Mouse (Mus musculus): ENCODE results near the gene Ube2e1. TPM values are rescaled to one million over a fixed set of nuclear protein-coding genes. Genes with fewer than 3 reads are reported as not detected.

The Ube2e1 gene
- total and polyA plus RNA-seq, 3 experiments, result 55.9 to 77.1 (median 56.6) TPM

DNA sequence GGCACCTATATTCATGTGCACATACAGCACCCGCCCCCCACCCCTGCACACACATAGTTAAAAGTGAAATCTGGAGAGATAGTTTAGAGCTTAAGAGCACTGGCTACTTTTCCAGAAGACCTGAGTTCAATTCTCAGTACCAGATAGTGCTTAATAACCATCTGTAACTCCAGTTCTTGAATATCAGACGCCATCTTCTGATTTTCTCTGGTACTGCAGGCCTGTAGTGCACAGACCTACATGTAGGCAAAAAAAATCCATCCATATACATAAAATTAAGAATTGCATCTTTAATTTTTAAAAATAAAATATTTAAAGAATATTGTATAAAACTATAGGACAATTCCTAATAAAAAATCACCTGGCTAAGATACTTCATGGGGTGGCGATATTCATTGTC, 70.5 kb downstream of the Ube2e1 start:
- H3K36me3 ChIP-seq (replicated peaks), result peaks cover 7% of the 10 kb centered on the region
- DNase-seq (ENCODE audit: low spot score) (no peak), ATAC-seq (ENCODE audit: extremely low read depth, insufficient number of reproducible peaks, low FRiP score, poor library complexity, severe bottlenecking) (no peak)
- no peaks in the 10 kb centered on the region for H3K27me3 ChIP-seq (ENCODE audit: insufficient read depth, low read length)
- TF ChIP-seq GATA1 (IDR thresholded peaks at IDR 0.05; ENCODE audit: borderline replicate concordance, low read length), result no peak
- TF ChIP-seq POLR2AphosphoS5 (IDR thresholded peaks at IDR 0.05; ENCODE audit: insufficient replicate concordance, low read depth, low read length), result no peak
- no peak for TF ChIP-seq TAL1 (conservative IDR thresholded peaks at IDR 0.05; ENCODE audit: low read depth, low read length)
- no peak for TF ChIP-seq GATA2 (IDR thresholded peaks at IDR 0.05; ENCODE audit: borderline replicate concordance, low read depth, low read length)
- no peak for TF ChIP-seq CTCF (IDR thresholded peaks at IDR 0.05; ENCODE audit: low read depth, low read length)
- no peaks in the 10 kb centered on the region for H3K4me1 ChIP-seq (ENCODE audit: insufficient read depth, low read depth, low read length)
- no peaks in the 10 kb centered on the region for H3K9me3 ChIP-seq (replicated peaks)
- no peak overlapping the region for H3K4me3 ChIP-seq (ENCODE audit: low read depth, low read length)

GRCm38 (mm10) chr14:18242638-18243130, 89.0 kb downstream of the Ube2e1 start:
- ATAC-seq (ENCODE audit: extremely low read depth, insufficient number of reproducible peaks, low FRiP score, poor library complexity, severe bottlenecking) (no peak), DNase-seq (ENCODE audit: low spot score) (no peak)
- peaks cover 15% of the 10 kb centered on the region for H3K4me1 ChIP-seq (ENCODE audit: insufficient read depth, low read depth, low read length)
- H3K27me3 ChIP-seq (ENCODE audit: insufficient read depth, low read length), result peaks cover 8% of the 10 kb centered on the region
- no peak overlapping the region for H3K4me3 ChIP-seq (ENCODE audit: low read depth, low read length)
- TF ChIP-seq GATA1 (IDR thresholded peaks at IDR 0.05; ENCODE audit: borderline replicate concordance, low read length), result no peak
- TF ChIP-seq GATA2 (IDR thresholded peaks at IDR 0.05; ENCODE audit: borderline replicate concordance, low read depth, low read length), result no peak
- no peak for TF ChIP-seq POLR2AphosphoS5 (IDR thresholded peaks at IDR 0.05; ENCODE audit: insufficient replicate concordance, low read depth, low read length)
- no peak for TF ChIP-seq TAL1 (conservative IDR thresholded peaks at IDR 0.05; ENCODE audit: low read depth, low read length)
- TF ChIP-seq CTCF (IDR thresholded peaks at IDR 0.05; ENCODE audit: low read depth, low read length), result no peak
- no peaks in the 10 kb centered on the region for H3K36me3 ChIP-seq (replicated peaks)
- H3K9me3 ChIP-seq (replicated peaks), result no peaks in the 10 kb centered on the region

DNA sequence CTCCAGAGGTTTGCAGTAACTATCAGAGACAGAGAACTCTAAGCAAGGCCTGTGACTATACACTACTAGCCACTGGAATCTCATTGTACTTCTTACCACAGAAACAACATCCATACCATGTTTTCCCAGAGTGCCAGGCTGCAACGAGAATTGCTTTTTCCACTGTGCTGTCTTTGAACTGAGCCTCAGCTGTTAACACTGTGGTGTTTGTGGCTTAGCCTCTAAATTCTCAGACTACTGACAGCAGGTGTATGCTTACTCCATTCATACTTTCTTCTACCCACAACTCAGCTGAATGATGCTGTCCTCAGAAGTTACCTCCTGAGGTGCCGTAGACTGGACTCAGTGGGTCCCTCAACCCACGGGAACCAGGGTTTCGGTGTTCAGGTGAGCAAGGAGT, 89.9 kb downstream of the Ube2e1 start:
- ATAC-seq (ENCODE audit: extremely low read depth, insufficient number of reproducible peaks, low FRiP score, poor library complexity, severe bottlenecking), result no peak
- TF ChIP-seq CTCF (IDR thresholded peaks at IDR 0.05; ENCODE audit: low read depth, low read length) (no peak), POLR2AphosphoS5 (IDR thresholded peaks at IDR 0.05; ENCODE audit: insufficient replicate concordance, low read depth, low read length) (no peak)
- Histone ChIP-seq H3K4me1 (ENCODE audit: insufficient read depth, low read depth, low read length) (peaks cover 15% of the 10 kb centered on the region), H3K4me3 (ENCODE audit: low read depth, low read length) (no peak overlapping the region), H3K9me3 (replicated peaks) (no peaks in the 10 kb centered on the region), H3K36me3 (replicated peaks) (no peaks in the 10 kb centered on the region), H3K27me3 (ENCODE audit: insufficient read depth, low read length) (peaks cover 8% of the 10 kb centered on the region)
- no peak for DNase-seq (ENCODE audit: low spot score)

- Histone ChIP-seq H3K9me3 (replicated peaks) (no peaks in the 10 kb centered on the region), H3K4me1 (ENCODE audit: insufficient read depth, low read depth, low read length) (peaks cover 15% of the 10 kb centered on the region), H3K27me3 (ENCODE audit: insufficient read depth, low read length) (peaks cover 7% of the 10 kb centered on the region), H3K4me3 (ENCODE audit: low read depth, low read length) (no peak overlapping the region), H3K36me3 (replicated peaks) (no peaks in the 10 kb centered on the region)
- ATAC-seq (ENCODE audit: extremely low read depth, insufficient number of reproducible peaks, low FRiP score, poor library complexity, severe bottlenecking) (no peak), DNase-seq (ENCODE audit: low spot score) (no peak)
- TF ChIP-seq GATA1 (IDR thresholded peaks at IDR 0.05; ENCODE audit: borderline replicate concordance, low read length), result no peak
- no peak for TF ChIP-seq CTCF (IDR thresholded peaks at IDR 0.05; ENCODE audit: low read depth, low read length)
- TF ChIP-seq POLR2AphosphoS5 (IDR thresholded peaks at IDR 0.05; ENCODE audit: insufficient replicate concordance, low read depth, low read length), result no peak
- TF ChIP-seq GATA2 (IDR thresholded peaks at IDR 0.05; ENCODE audit: borderline replicate concordance, low read depth, low read length), result no peak
- no peak for TF ChIP-seq TAL1 (conservative IDR thresholded peaks at IDR 0.05; ENCODE audit: low read depth, low read length)
Observed at GRCm38 (mm10) chr14:18240132-18240531, 91.5 kb downstream of the Ube2e1 start.

- H3K36me3 ChIP-seq (replicated peaks), result no peaks in the 10 kb centered on the region
- peaks cover 17% of the 10 kb centered on the region for H3K4me1 ChIP-seq (ENCODE audit: insufficient read depth, low read depth, low read length)
- DNase-seq (ENCODE audit: low spot score) (peak; percentile 87), ATAC-seq (ENCODE audit: extremely low read depth, insufficient number of reproducible peaks, low FRiP score, poor library complexity, severe bottlenecking) (peak; percentile 85)
- peaks cover 5% of the 10 kb centered on the region; the same call in 1 of the 2 replicates for H3K27me3 ChIP-seq (ENCODE audit: insufficient read depth, low read length)
- peak within 1 kb of the TSS; percentile 83 for H3K4me3 ChIP-seq (ENCODE audit: low read depth, low read length)
- no peaks in the 10 kb centered on the region for H3K9me3 ChIP-seq (replicated peaks)
- TF ChIP-seq POLR2AphosphoS5 (IDR thresholded peaks at IDR 0.05; ENCODE audit: insufficient replicate concordance, low read depth, low read length) (no peak), CTCF (IDR thresholded peaks at IDR 0.05; ENCODE audit: low read depth, low read length) (no peak), GATA2 (IDR thresholded peaks at IDR 0.05; ENCODE audit: borderline replicate concordance, low read depth, low read length) (no peak), TAL1 (conservative IDR thresholded peaks at IDR 0.05; ENCODE audit: low read depth, low read length) (no peak), GATA1 (IDR thresholded peaks at IDR 0.05; ENCODE audit: borderline replicate concordance, low read length) (no peak)
Observed at GRCm38 (mm10) chr14:18238750-18239731, 92.6 kb downstream of the Ube2e1 start, which contains the start of gene Nr1d2. Nr1d2 (minus strand) TSS chr14:18239127.

DNA sequence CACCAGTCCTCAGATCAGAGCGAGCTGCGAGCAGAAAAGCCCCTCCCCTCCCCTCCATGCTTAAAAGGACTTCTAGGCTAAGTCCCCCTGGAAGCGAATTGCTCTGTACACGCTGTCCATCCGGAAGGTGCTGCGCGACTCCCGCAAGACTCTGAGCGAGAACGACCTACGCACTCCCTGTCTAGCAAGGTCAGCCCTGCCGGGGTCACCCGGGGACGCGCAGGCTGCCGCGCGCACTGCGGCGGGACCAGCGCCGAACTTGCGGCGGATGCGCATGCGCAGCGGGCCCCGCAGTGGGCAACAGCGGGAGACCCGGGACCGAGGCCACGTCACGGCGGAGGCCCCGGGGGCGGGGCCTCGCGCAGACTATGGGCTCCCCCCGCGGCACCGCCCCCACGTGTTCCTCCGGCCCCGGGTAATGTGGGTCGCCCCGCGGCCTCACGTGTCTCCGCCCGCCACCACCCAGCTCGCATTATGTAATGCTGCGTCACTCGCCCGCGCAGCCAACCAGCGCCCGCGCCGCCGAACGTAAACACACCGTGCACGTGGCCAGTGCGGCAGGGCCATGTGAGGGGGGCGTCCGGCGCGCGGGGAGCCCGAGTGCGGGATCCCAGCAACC, 93.4 kb downstream of the Ube2e1 start:
- no peak for TF ChIP-seq GATA2 (IDR thresholded peaks at IDR 0.05; ENCODE audit: borderline replicate concordance, low read depth, low read length)
- TF ChIP-seq POLR2AphosphoS5 (IDR thresholded peaks at IDR 0.05; ENCODE audit: insufficient replicate concordance, low read depth, low read length), result no peak
- no peak for TF ChIP-seq CTCF (IDR thresholded peaks at IDR 0.05; ENCODE audit: low read depth, low read length)
- peak; percentile 84 for ATAC-seq (ENCODE audit: extremely low read depth, insufficient number of reproducible peaks, low FRiP score, poor library complexity, severe bottlenecking)
- no peaks in the 10 kb centered on the region for H3K36me3 ChIP-seq (replicated peaks)
- H3K4me1 ChIP-seq (ENCODE audit: insufficient read depth, low read depth, low read length), result peaks cover 17% of the 10 kb centered on the region
- peak overlapping the region; percentile 83 for H3K4me3 ChIP-seq (ENCODE audit: low read depth, low read length)
- peak; percentile 98 for DNase-seq (ENCODE audit: low spot score)
- H3K9me3 ChIP-seq (replicated peaks), result no peaks in the 10 kb centered on the region
- H3K27me3 ChIP-seq (ENCODE audit: insufficient read depth, low read length), result peaks cover 5% of the 10 kb centered on the region; the same call in 1 of the 2 replicates

All from G1E (cell line).